Mouse (Mus musculus) limb, embryonic 14.5 days (tissue): ENCODE measurements around the gene Nfrkb. TPM values are rescaled to one million over a fixed set of nuclear protein-coding genes. Genes with fewer than 3 reads are reported as not detected.

Experiments
- ATAC-seq: fragments of 200-750 bp; cut with Nextera tagmentation; 2 replicates; pipeline ENCODE4 v1.8.0; 2017; ENCODE audit warnings: low read depth, moderate number of reproducible peaks, moderate TSS enrichment; ENCODE audit not compliant: low FRiP score
- DNase-seq: peaks from one replicate; pipeline ENCODE4 v3.0.0-alpha.2; 2015; ENCODE audit warnings: low spot score
- H3K27ac ChIP-seq: fragments of 300-500 bp; sonication (generic); replicated peaks from 2 replicates; pipeline ENCODE4 v1.5.1; 2014; ENCODE audit warnings: low read depth, mild to moderate bottlenecking, low read length, moderate library complexity, mixed read lengths
- H3K27me3 ChIP-seq: fragments of 300-500 bp; sonication (generic); 2 replicates; pipeline ENCODE4 v1.6.1; 2014; ENCODE audit warnings: low read length, mixed read lengths; ENCODE audit not compliant: control insufficient read depth, insufficient read depth
- H3K36me3 ChIP-seq: fragments of 300-500 bp; sonication (generic); 2 replicates; pipeline ENCODE4 v1.6.1; 2014; ENCODE audit warnings: mild to moderate bottlenecking, low read length, moderate library complexity, mixed read lengths; ENCODE audit not compliant: control insufficient read depth, insufficient read depth
- H3K4me1 ChIP-seq: fragments of 300-500 bp; sonication (generic); 2 replicates; pipeline ENCODE4 v1.6.1; 2014; ENCODE audit warnings: antibody characterized with exemption, low read length, mixed read lengths; ENCODE audit not compliant: control insufficient read depth, insufficient read depth
- H3K4me2 ChIP-seq: fragments of 300-500 bp; sonication (generic); replicated peaks from 2 replicates; pipeline ENCODE4 v1.6.1; 2014; ENCODE audit warnings: low read depth, mild to moderate bottlenecking, low read length, moderate library complexity; ENCODE audit not compliant: severe bottlenecking
- H3K4me3 ChIP-seq: fragments of 300-500 bp; sonication (generic); replicated peaks from 2 replicates; pipeline ENCODE4 v1.5.1; 2014; ENCODE audit warnings: low read length
- H3K9ac ChIP-seq: fragments of 300-500 bp; sonication (generic); 2 replicates; pipeline ENCODE4 v1.6.1; 2014; ENCODE audit warnings: mild to moderate bottlenecking, low read depth, low read length, moderate library complexity; ENCODE audit not compliant: severe bottlenecking
- H3K9me3 ChIP-seq: fragments of 300-500 bp; sonication (generic); 2 replicates; pipeline ENCODE4 v1.6.1; 2016; ENCODE audit warnings: low read length; ENCODE audit not compliant: control insufficient read depth
- POLR2A ChIP-seq: fragments of 200-500 bp; IDR thresholded peaks from 2 replicates; pipeline ENCODE4 v1.8.0; 2012; ENCODE audit warnings: inconsistent platforms, mild to moderate bottlenecking, moderate library complexity, borderline replicate concordance; ENCODE audit not compliant: insufficient read depth, insufficient read length; ENCODE audit errors: extremely low read depth
- WGBS: fragments of 180-500 bp; shearing (Covaris S2); extraction: QIAGEN DNeasy Blood & Tissue Kit; methylation state at CpG from one replicate; pipeline ENCODE4 v1.1.7; 2014; 5-methylcytosine and 5-hydroxymethylcytosine counted together
- polyA plus RNA-seq, 2 experiments: library from polyadenylated mRNA; depleted of rRNA in 1 of 2; stranded (reverse) in 1 of 2; unstranded in 1 of 2; fragments of >200 nt; fragmentation: Nextera tagmentation in 1 of 2; extraction: Ambion mirVana in 1 of 2; gene quantifications; 2 replicates each; pipeline versions ENCODE4 v1.2.1 to v1.2.3; 2012 to 2014

Nfrkb gene
- polyA plus RNA-seq (2012; rRNA removed) (31.6 and 39.6 TPM in 2 replicates), polyA plus RNA-seq (2014; fragmentation: Nextera tagmentation; extraction: Ambion mirVana) (23.4 and 28.3 TPM in 2 replicates)

DNA sequence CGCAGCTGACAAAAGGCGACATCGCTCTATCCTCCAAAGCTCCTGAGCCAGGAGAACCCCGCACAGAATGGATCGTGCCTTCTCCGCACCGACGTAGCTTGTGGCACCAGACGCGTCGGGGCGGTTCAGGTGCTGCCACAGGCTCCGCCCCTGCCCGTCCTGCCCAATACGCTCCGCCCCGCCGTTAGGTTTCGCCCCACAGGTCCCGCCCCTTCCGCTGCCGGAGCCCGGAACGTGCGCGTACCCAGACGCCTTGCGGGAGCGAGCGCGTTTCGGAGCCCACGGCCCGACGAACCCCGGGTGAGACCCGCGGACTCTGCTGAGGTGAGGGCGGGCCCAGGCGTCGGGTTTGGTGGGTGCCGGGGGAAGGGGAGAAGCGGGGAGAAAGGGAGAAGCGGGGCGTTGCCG, at the start of gene Nfrkb:
TSS of gene Nfrkb (plus strand) at position 246 of the 408 bp plus-strand sequence.
- ATAC-seq: peak; percentile 98
- WGBS: 2% methylated on average over 45 of the region's 46 CpGs
- no peaks in the 10 kb centered on the region for H3K9me3 ChIP-seq

DNA sequence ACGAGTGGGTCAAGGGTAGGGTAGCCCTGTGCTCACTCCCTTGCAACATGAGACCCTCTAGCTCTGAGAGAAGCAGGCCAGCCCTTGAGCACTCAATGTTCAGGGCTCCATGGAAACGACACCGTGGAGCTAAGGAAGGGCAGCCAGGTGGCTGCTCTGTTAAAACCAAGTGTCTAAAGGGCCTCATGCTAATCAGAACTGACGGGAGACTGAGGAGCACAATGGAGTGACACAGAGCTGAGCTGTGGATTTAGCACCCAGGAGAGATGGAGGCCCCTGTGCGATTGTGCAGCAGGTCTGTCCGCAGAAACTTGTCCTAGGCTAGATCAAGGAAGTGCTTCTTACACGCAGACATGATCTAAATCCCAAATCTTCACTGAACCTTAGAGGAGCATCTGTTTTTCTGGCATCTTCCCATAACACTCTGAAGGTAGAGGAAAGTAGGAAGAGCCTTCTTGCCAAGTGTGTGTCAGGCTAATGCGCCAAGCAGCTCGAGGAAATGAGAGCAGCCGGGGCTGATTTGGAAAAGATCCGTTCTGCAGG, 41.6 kb upstream of the Nfrkb start:
- TF ChIP-seq POLR2A: no peak
- DNase-seq (no peak), ATAC-seq (no peak; the same call in 1 of the 2 replicates)
- Histone ChIP-seq H3K36me3 (no peaks in the 10 kb centered on the region), H3K4me2 (no peak overlapping the region), H3K9me3 (no peaks in the 10 kb centered on the region), H3K27ac (no peak overlapping the region), H3K4me3 (no peak overlapping the region), H3K4me1 (peaks cover 3% of the 10 kb centered on the region; the same call in 1 of the 2 replicates), H3K27me3 (no peaks in the 10 kb centered on the region), H3K9ac (no peak overlapping the region)
- WGBS: 58% methylated on average over 11 of the region's 11 CpGs

More for the DNA sequence above, at the start of gene Nfrkb:
- peak; percentile 80; the same call in 1 of the 2 replicates for TF ChIP-seq POLR2A
- Histone ChIP-seq H3K27ac (0 out of 2 replicates have a peak within 1 kb of the TSS, but pooled peaks have one; percentile 26), H3K36me3 (peaks cover 15% of the 10 kb centered on the region), H3K4me2 (peak within 1 kb of the TSS; percentile 78), H3K4me1 (peaks cover 9% of the 10 kb centered on the region; the same call in 1 of the 2 replicates), H3K4me3 (peak within 1 kb of the TSS; percentile 85), H3K9ac (peak within 1 kb of the TSS; percentile 89), H3K27me3 (no peaks in the 10 kb centered on the region)
- DNase-seq: peak; percentile 93

DNA sequence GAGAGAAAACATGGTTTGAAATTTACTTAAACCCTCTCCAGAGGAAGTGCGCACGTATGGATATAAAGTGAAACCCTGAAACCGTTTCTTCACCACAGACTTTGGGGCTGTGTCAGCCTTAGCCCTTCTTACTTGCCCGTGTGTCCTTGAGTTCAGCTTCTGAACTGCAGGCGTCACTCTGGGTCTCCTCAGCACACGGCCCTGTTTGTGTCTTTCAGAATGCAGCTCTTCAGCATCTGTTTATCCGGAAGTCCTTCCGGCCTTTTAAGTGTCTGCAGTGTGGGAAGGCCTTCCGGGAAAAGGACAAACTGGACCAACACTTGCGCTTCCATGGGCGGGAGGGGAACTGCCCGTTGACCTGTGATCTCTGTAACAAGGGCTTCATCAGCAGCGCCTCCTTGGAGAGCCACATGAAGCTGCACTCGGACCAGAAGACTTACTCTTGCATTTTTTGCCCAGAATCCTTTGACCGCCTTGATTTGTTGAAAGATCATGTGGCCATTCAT, 39.4 kb upstream of the Nfrkb start:
- Histone ChIP-seq H3K36me3 (peaks cover 4% of the 10 kb centered on the region; the same call in 1 of the 2 replicates), H3K4me2 (no peak overlapping the region), H3K27ac (no peak overlapping the region), H3K9me3 (no peaks in the 10 kb centered on the region), H3K4me1 (peaks cover 3% of the 10 kb centered on the region; the same call in 1 of the 2 replicates), H3K27me3 (no peaks in the 10 kb centered on the region), H3K4me3 (no peak overlapping the region), H3K9ac (no peak overlapping the region)
- no peak for TF ChIP-seq POLR2A
- DNase-seq: no peak
- WGBS: 66% methylated on average over 15 of the region's 15 CpGs
- ATAC-seq: no peak

DNA sequence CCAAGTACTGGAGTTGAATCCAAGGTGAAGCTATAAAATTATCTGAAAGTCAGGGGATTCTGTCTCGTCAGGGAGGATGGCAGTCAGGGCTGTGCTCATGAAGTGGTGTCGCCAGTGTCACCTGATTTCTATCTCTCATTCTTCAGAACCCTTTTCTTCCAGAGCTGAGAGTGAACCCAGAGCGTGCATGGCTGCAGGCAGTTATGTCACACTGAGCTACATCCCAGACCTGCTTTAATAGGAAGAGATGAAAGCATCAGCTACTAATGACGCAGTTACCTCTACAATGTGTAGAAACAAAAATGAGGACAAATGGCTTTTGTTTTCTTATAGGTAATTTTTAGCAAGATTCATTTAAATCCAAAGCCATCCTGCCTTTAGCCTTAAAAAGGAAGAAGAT, 37.5 kb upstream of the Nfrkb start:
- no peak for TF ChIP-seq POLR2A
- no peak overlapping the region for H3K4me2 ChIP-seq
- no peak overlapping the region for H3K27ac ChIP-seq
- DNase-seq: no peak
- H3K9me3 ChIP-seq: no peaks in the 10 kb centered on the region
- no peak for ATAC-seq
- WGBS: 77% methylated on average over 4 of the region's 4 CpGs
- H3K36me3 ChIP-seq: peaks cover 5% of the 10 kb centered on the region; the same call in 1 of the 2 replicates
- H3K4me1 ChIP-seq: no peaks in the 10 kb centered on the region
- no peaks in the 10 kb centered on the region for H3K27me3 ChIP-seq
- no peak overlapping the region for H3K9ac ChIP-seq
- H3K4me3 ChIP-seq: no peak overlapping the region

DNA sequence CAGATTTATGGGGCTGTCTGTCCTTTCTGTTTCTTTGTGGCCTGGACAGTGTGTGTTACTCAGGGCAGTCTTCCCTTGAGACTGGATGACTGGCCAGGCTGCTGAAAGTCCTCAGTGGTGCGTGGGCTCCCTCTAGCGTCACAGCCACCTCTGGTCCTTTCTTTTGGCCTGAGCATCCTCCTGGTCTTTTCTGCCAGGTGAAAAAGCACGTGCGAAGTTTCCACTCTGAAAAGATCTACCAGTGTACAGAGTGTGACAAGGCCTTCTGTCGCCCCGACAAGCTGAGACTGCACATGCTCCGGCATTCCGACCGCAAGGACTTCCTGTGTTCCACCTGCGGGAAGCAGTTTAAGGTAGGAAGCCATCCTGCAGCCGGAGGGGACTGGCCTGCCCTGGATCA, 37.1 kb upstream of the Nfrkb start:
- no peak for ATAC-seq
- WGBS: 67% methylated on average over 11 of the region's 11 CpGs
- no peak overlapping the region for H3K4me3 ChIP-seq
- peak; percentile 67 for DNase-seq
- H3K4me1 ChIP-seq: no peaks in the 10 kb centered on the region
- no peaks in the 10 kb centered on the region for H3K9me3 ChIP-seq
- H3K4me2 ChIP-seq: no peak overlapping the region
- no peak overlapping the region for H3K27ac ChIP-seq
- no peak overlapping the region for H3K9ac ChIP-seq
- TF ChIP-seq POLR2A: no peak
- peaks cover 8% of the 10 kb centered on the region; the same call in 1 of the 2 replicates for H3K36me3 ChIP-seq
- H3K27me3 ChIP-seq: no peaks in the 10 kb centered on the region
